Mouse (Mus musculus) midbrain, postnatal 0 days (tissue): ENCODE measurements around the gene Dnajc13. TPM values are rescaled to one million over a fixed set of nuclear protein-coding genes. Genes with fewer than 3 reads are reported as not detected.
A peak's percentile ranks its signal among the peaks of the same experiment; 100 is the strongest.

Experiments used
- ATAC-seq: fragments of 200-750 bp; cut with Nextera tagmentation; 2 replicates; pipeline ENCODE4 v1.8.0; 2017; ENCODE audit warnings: moderate number of reproducible peaks, mild to moderate bottlenecking, moderate TSS enrichment, moderate library complexity; ENCODE audit not compliant: low FRiP score
- DNase-seq: peaks from one replicate; pipeline ENCODE4 v3.0.0-alpha.2; 2015; ENCODE audit warnings: low spot score
- H3K27ac ChIP-seq: fragments of 300-500 bp; sonication (generic); 2 replicates; pipeline ENCODE4 v1.5.1; 2014; ENCODE audit warnings: low read depth, mild to moderate bottlenecking, low read length, mixed read lengths
- H3K27me3 ChIP-seq: fragments of 300-500 bp; sonication (generic); 2 replicates; pipeline ENCODE4 v1.6.1; 2014; ENCODE audit warnings: low read length, control low read depth, mixed read lengths; ENCODE audit not compliant: insufficient read depth
- H3K36me3 ChIP-seq: fragments of 300-500 bp; sonication (generic); 2 replicates; pipeline ENCODE4 v1.6.1; 2014; ENCODE audit warnings: low read length, control low read depth, mixed read lengths; ENCODE audit not compliant: insufficient read depth
- H3K4me1 ChIP-seq: fragments of 300-500 bp; sonication (generic); 2 replicates; pipeline ENCODE4 v1.6.1; 2014; ENCODE audit warnings: mild to moderate bottlenecking, control low read depth, antibody characterized with exemption, low read length, mixed read lengths; ENCODE audit not compliant: insufficient read depth
- H3K4me2 ChIP-seq: fragments of 300-500 bp; sonication (generic); 2 replicates; pipeline ENCODE4 v1.6.1; 2014; ENCODE audit warnings: low read depth, mild to moderate bottlenecking, low read length, mixed read lengths; ENCODE audit not compliant: poor library complexity, severe bottlenecking
- H3K4me3 ChIP-seq: fragments of 300-500 bp; sonication (generic); 2 replicates; pipeline ENCODE4 v1.5.1; 2014; ENCODE audit warnings: low read depth, mild to moderate bottlenecking, low read length, moderate library complexity
- H3K9ac ChIP-seq: fragments of 300-500 bp; sonication (generic); replicated peaks from 2 replicates; pipeline ENCODE4 v1.6.1; 2014; ENCODE audit warnings: mild to moderate bottlenecking, low read length, moderate library complexity, mixed read lengths; ENCODE audit not compliant: poor library complexity, severe bottlenecking
- H3K9me3 ChIP-seq: fragments of 300-500 bp; sonication (generic); 2 replicates; pipeline ENCODE4 v1.6.1; 2016; ENCODE audit warnings: low read length, control low read depth
- CTCF ChIP-seq: IDR thresholded peaks from 2 replicates; pipeline ENCODE4 v1.5.1; 2016; ENCODE audit warnings: antibody characterized with exemption, mild to moderate bottlenecking
- WGBS: fragments of 180-500 bp; shearing (Covaris S2); extraction: QIAGEN DNeasy Blood & Tissue Kit; methylation state at CpG from one replicate; pipeline ENCODE4 v1.1.7; 2014; 5-methylcytosine and 5-hydroxymethylcytosine counted together
- polyA plus RNA-seq: library from polyadenylated mRNA; unstranded; fragments of >200 nt; fragmentation: Nextera tagmentation; extraction: Ambion mirVana; gene quantifications from 2 replicates; pipeline ENCODE4 v1.2.1, GENCODE M21; 2015
- total RNA-seq: library from RNA; depleted of rRNA; stranded (reverse); fragments of >200 nt; gene quantifications from 2 replicates; pipeline ENCODE4 v1.2.3, GENCODE M21; 2014

Gene Dnajc13
- total and polyA plus RNA-seq, 2 experiments from 2014 or later: 16.7 to 76.4 TPM

GRCm38 (mm10) chr9:104140351-104140750, 122.4 kb downstream of the Dnajc13 start:
- TF ChIP-seq CTCF: no peak
- 90% methylated on average over 6 of the region's 6 CpGs for WGBS
- no peak overlapping the region for H3K27ac ChIP-seq

GRCm38 (mm10) chr9:104130141-104130755, 132.5 kb downstream of the Dnajc13 start:
- no peaks in the 10 kb centered on the region for H3K27me3 ChIP-seq
- no peak overlapping the region for H3K27ac ChIP-seq

More at GRCm38 (mm10) chr9:104140351-104140750, 122.4 kb downstream of the Dnajc13 start:
- no peak overlapping the region for H3K9ac ChIP-seq
- no peaks in the 10 kb centered on the region for H3K9me3 ChIP-seq
- no peaks in the 10 kb centered on the region for H3K27me3 ChIP-seq
- no peak for DNase-seq
- no peak overlapping the region for H3K4me2 ChIP-seq
- H3K36me3 ChIP-seq: no peaks in the 10 kb centered on the region
- no peaks in the 10 kb centered on the region for H3K4me1 ChIP-seq
- no peak for ATAC-seq
- no peak overlapping the region for H3K4me3 ChIP-seq

GRCm38 (mm10) chr9:104128110-104128509, 134.6 kb downstream of the Dnajc13 start:
- no peak overlapping the region for H3K4me2 ChIP-seq
- DNase-seq (peak; percentile 68), ATAC-seq (0 out of 2 replicates have a peak, but pooled peaks have one; percentile 34)
- H3K4me3 ChIP-seq: no peak overlapping the region
- TF ChIP-seq CTCF: no peak
- no peaks in the 10 kb centered on the region for H3K36me3 ChIP-seq
- H3K4me1 ChIP-seq: peaks cover 3% of the 10 kb centered on the region; the same call in 1 of the 2 replicates
- H3K27ac ChIP-seq: peak overlapping the region; percentile 71
- no peaks in the 10 kb centered on the region for H3K9me3 ChIP-seq
- 25% methylated on average over 2 of the region's 2 CpGs for WGBS
- no peak overlapping the region for H3K9ac ChIP-seq
- H3K27me3 ChIP-seq: no peaks in the 10 kb centered on the region

More at GRCm38 (mm10) chr9:104130141-104130755, 132.5 kb downstream of the Dnajc13 start:
- H3K9ac ChIP-seq: no peak overlapping the region
- H3K4me1 ChIP-seq: peaks cover 3% of the 10 kb centered on the region; the same call in 1 of the 2 replicates
- TF ChIP-seq CTCF: no peak
- no peak overlapping the region for H3K4me3 ChIP-seq
- DNase-seq (no peak), ATAC-seq (no peak)
- WGBS: 89% methylated on average over 9 of the region's 9 CpGs
- no peaks in the 10 kb centered on the region for H3K9me3 ChIP-seq
- no peak overlapping the region for H3K4me2 ChIP-seq
- H3K36me3 ChIP-seq: no peaks in the 10 kb centered on the region

GRCm38 (mm10) chr9:104126833-104127232, 135.9 kb downstream of the Dnajc13 start, which contains the start of gene Ackr4:
Gene Ackr4, minus strand, starts transcription at chr9:104126933.
- H3K4me3 ChIP-seq: no peak within 1 kb of the TSS
- H3K9ac ChIP-seq: no peak within 1 kb of the TSS
- WGBS: 65% methylated on average over 3 of the region's 3 CpGs
- no peak within 1 kb of the TSS for H3K4me2 ChIP-seq
- H3K4me1 ChIP-seq: peaks cover 3% of the 10 kb centered on the region; the same call in 1 of the 2 replicates
- no peaks in the 10 kb centered on the region for H3K36me3 ChIP-seq
- peak within 1 kb of the TSS; percentile 71 for H3K27ac ChIP-seq
- no peak for ATAC-seq
- no peaks in the 10 kb centered on the region for H3K27me3 ChIP-seq
- TF ChIP-seq CTCF: no peak
- no peaks in the 10 kb centered on the region for H3K9me3 ChIP-seq
- DNase-seq: no peak

- no peak overlapping the region for H3K27ac ChIP-seq
These were observed 139.1 kb downstream of the Dnajc13 start for GRCm38 (mm10) chr9:104123622-104124021.

GRCm38 (mm10) chr9:104123101-104123500, 139.6 kb downstream of the Dnajc13 start:
- WGBS: 78% methylated on average over 5 of the region's 5 CpGs
- H3K9ac ChIP-seq: no peak overlapping the region
- H3K36me3 ChIP-seq: no peaks in the 10 kb centered on the region
- no peak overlapping the region for H3K27ac ChIP-seq
- no peak for DNase-seq
- H3K9me3 ChIP-seq: no peaks in the 10 kb centered on the region
- no peaks in the 10 kb centered on the region for H3K27me3 ChIP-seq
- H3K4me2 ChIP-seq: no peak overlapping the region
- no peak overlapping the region for H3K4me3 ChIP-seq
- ATAC-seq: no peak
- no peak for TF ChIP-seq CTCF
- H3K4me1 ChIP-seq: no peaks in the 10 kb centered on the region; the same call in 1 of the 2 replicates

More at GRCm38 (mm10) chr9:104123622-104124021, 139.1 kb downstream of the Dnajc13 start:
- no peaks in the 10 kb centered on the region for H3K9me3 ChIP-seq
- H3K4me2 ChIP-seq: no peak overlapping the region
- no peak overlapping the region for H3K9ac ChIP-seq
- H3K36me3 ChIP-seq: no peaks in the 10 kb centered on the region
- H3K4me3 ChIP-seq: no peak overlapping the region
- peak; percentile 6 for DNase-seq
- no peaks in the 10 kb centered on the region for H3K27me3 ChIP-seq
- TF ChIP-seq CTCF: no peak
- ATAC-seq: no peak
- H3K4me1 ChIP-seq: peaks cover 3% of the 10 kb centered on the region; the same call in 1 of the 2 replicates
- WGBS: 25% methylated on average over 5 of the region's 5 CpGs
